Mouse (Mus musculus) heart, adult 2 months (tissue): ENCODE measurements around the gene Eif4e2.

Experiments
- CTCF ChIP-seq: fragments of 200-600 bp; IDR thresholded peaks from 2 replicates; pipeline ENCODE4 v1.8.1; 2022; ENCODE audit warnings: antibody characterized with exemption, mild to moderate bottlenecking, moderate library complexity
- EP300 ChIP-seq: fragments of 200-500 bp; IDR thresholded peaks from 2 replicates; pipeline ENCODE4 v1.6.1; 2011; ENCODE audit warnings: low read depth, low read length, control low read depth; ENCODE audit not compliant: insufficient read depth

- TF ChIP-seq CTCF, result no peak
- no peak for TF ChIP-seq EP300
Measured at GRCm38 (mm10) chr1:87263257-87263656, 49.5 kb downstream of the Eif4e2 start.
